Mouse (Mus musculus) myocyte (in vitro differentiated cells): Measurements from ENCODE around the gene Tmbim4.

Experiments used
- CEBPB ChIP-seq: IDR thresholded peaks from 2 replicates; pipeline ENCODE4 v1.6.1; 2011; ENCODE audit warnings: mild to moderate bottlenecking, moderate library complexity; ENCODE audit not compliant: poor library complexity, insufficient read depth, severe bottlenecking
- POLR2A ChIP-seq: IDR thresholded peaks from one replicate; pipeline ENCODE4 v1.6.1; 2011; ENCODE audit warnings: low read depth, mild to moderate bottlenecking, control low read depth, moderate library complexity; ENCODE audit not compliant: insufficient read length
- TCF12 ChIP-seq: IDR thresholded peaks from one replicate; pipeline ENCODE4 v1.6.1; 2011; ENCODE audit warnings: mild to moderate bottlenecking, control low read depth; ENCODE audit not compliant: poor library complexity, insufficient read depth, severe bottlenecking

DNA sequence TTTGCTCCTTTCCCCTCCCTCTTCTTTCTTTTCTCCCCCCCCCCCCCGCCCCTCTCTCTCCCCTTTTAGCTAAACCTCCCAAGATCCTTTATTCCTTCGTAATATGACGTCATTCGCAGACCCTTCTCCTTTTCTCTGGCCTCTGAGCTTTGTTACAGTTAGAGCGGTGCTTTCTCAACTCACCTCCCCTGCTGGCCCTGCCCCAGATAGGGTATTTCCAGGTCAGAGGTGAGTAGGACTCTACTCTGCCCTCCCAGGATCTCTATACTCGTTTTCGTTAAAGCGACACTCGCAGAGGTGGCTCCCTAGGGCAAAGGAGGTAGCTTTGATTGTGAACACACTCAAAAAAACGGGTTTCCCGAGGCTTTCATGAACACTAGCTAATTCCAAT, 70.5 kb downstream of the Tmbim4 start:
- no peak for TF ChIP-seq POLR2A
- TF ChIP-seq CEBPB, result no peak
- TF ChIP-seq TCF12, result no peak
